Mouse (Mus musculus): ENCODE measurements at regions not wholly inside any gene's neighbourhood (a gene's known extent, or its start where the extent isn't known, plus 50 kb on each side); places are given as distances from the start of the nearest gene placed in this dataset.

DNA sequence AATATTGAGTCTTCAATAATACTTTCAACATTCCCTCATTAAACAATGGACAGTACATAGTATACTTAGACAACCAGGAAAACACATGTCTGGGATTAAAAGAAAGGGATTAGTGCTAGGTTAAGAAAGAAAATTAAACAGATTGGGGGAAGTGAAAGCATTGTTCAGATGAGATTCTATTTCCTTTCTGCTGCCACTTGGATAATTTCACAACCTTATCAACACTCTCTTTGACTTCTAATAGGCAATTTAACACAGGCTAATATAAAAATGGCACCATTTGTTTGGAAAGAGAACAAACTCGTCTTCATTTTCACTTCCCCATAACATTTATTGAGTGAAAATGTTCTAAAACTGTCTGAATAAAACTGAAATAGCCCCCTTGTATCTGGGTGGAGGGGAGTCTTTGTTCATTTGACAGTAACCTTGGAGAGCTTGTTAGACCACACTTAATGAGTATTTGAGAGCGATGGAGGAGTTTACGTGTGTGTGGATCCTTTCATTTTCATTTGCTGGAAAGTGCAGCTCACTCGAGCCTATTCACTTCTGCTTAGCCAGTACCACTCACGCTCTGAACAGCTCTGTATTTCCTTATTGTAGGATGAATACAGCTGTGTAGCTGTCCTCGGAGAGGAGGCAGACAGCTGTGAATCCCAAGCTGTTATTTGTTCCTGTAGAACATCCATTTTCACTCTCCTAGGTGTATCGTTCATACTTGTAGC lies 366.7 kb downstream of the Kctd12 start:
- no peak overlapping the region for H3K27ac ChIP-seq (replicated peaks; ENCODE audit: low read depth, low read length)
- peaks cover 5% of the 10 kb centered on the region; the same call in 1 of the 2 replicates for H3K4me1 ChIP-seq (ENCODE audit: control insufficient read depth, insufficient read depth, low read length)
- no peaks in the 10 kb centered on the region for H3K36me3 ChIP-seq (ENCODE audit: control insufficient read depth, insufficient read depth, low read length)
- no peak overlapping the region for H3K4me3 ChIP-seq (ENCODE audit: low read depth, low read length)
- H3K4me2 ChIP-seq (ENCODE audit: low read depth, low read length): no peak overlapping the region
- no peaks in the 10 kb centered on the region for H3K27me3 ChIP-seq (replicated peaks; ENCODE audit: control insufficient read depth, insufficient read depth, low read length)
- 71% methylated on average over 7 of the region's 7 CpGs for WGBS
- no peak overlapping the region for H3K9ac ChIP-seq (ENCODE audit: low read depth, low read length)
- ATAC-seq (ENCODE audit: low read depth): no peak
- no peaks in the 10 kb centered on the region for H3K9me3 ChIP-seq (ENCODE audit: control insufficient read depth, low read length)
- DNase-seq (ENCODE audit: low spot score): no peak

DNA sequence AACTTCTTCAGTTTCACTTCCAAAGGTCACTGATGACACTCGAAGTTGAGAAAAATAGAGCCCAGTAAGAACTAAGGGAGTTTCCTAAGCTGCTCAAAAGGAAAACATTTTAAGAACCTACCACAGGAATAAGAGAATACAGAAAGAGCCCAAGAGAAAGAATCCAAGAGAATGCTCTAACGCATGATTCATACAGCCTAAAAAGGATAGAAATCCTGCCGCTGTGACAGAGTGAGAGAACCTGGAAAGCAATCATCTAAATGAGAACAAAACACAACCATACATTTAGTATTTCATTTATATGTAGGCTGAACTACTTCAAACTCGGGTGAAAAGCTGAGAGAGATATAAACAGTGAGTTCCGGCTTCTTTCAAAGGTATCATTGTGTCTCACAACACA lies 376.4 kb downstream of the Kctd12 start:
- DNase-seq (ENCODE audit: low spot score): no peak
- no peak for ATAC-seq (ENCODE audit: low read depth)
- Histone ChIP-seq H3K4me2 (ENCODE audit: low read depth, low read length) (no peak overlapping the region), H3K9me3 (ENCODE audit: control insufficient read depth, low read length) (no peaks in the 10 kb centered on the region), H3K4me1 (ENCODE audit: control insufficient read depth, insufficient read depth, low read length) (no peaks in the 10 kb centered on the region), H3K9ac (ENCODE audit: low read depth, low read length) (no peak overlapping the region), H3K4me3 (ENCODE audit: low read depth, low read length) (no peak overlapping the region), H3K27ac (replicated peaks; ENCODE audit: low read depth, low read length) (no peak overlapping the region), H3K36me3 (ENCODE audit: control insufficient read depth, insufficient read depth, low read length) (no peaks in the 10 kb centered on the region), H3K27me3 (replicated peaks; ENCODE audit: control insufficient read depth, insufficient read depth, low read length) (no peaks in the 10 kb centered on the region)
- WGBS: 71% methylated on average over 5 of the region's 5 CpGs

DNA sequence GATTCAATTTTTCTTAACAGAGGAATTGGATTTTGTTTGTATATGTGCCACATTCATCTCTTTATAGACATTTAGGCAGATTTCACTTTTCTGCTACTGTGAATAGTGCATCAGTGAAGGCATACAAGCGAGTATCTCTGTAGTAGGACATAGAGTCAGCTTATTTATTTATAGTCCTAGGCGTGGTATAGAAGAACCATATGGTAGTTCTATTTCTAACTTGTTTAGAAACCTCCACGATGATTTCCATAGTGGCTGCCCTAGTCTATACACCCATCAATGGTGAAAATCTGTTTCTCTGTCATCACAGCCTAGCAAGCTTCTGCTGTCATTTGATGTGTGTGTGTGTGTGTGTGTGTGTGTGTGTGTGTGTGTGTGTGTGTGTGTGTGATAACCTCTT lies 387.6 kb downstream of the Kctd12 start:
- no peaks in the 10 kb centered on the region for H3K36me3 ChIP-seq (ENCODE audit: control insufficient read depth, insufficient read depth, low read length)
- H3K9ac ChIP-seq (ENCODE audit: low read depth, low read length): no peak overlapping the region
- H3K4me2 ChIP-seq (ENCODE audit: low read depth, low read length): no peak overlapping the region
- H3K27me3 ChIP-seq (replicated peaks; ENCODE audit: control insufficient read depth, insufficient read depth, low read length): no peaks in the 10 kb centered on the region
- DNase-seq (ENCODE audit: low spot score): no peak
- H3K27ac ChIP-seq (replicated peaks; ENCODE audit: low read depth, low read length): no peak overlapping the region
- no peak overlapping the region for H3K4me3 ChIP-seq (ENCODE audit: low read depth, low read length)
- WGBS: 86% methylated on average over 3 of the region's 3 CpGs
- no peaks in the 10 kb centered on the region for H3K9me3 ChIP-seq (ENCODE audit: control insufficient read depth, low read length)
- H3K4me1 ChIP-seq (ENCODE audit: control insufficient read depth, insufficient read depth, low read length): no peaks in the 10 kb centered on the region
- no peak for ATAC-seq (ENCODE audit: low read depth)

DNA sequence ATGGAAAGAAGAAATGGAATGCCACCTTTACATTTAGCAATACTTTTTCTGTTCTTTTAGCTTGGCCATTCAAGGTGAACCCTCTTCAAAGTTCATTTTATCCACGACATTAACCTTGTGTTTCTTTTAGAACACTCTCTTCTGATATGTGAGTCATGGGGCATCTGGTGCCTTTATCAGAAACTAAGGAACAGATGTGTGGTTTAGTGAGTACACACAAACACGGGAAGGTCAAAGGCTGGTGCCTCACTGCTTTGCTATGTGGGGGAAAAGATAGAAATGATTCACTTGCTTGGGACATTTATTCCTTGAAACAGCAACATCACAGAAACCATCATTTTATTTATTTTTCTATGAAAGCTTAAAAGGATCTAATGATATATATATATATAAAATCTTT lies 428.7 kb downstream of the Kctd12 start:
- H3K36me3 ChIP-seq (ENCODE audit: control insufficient read depth, insufficient read depth, low read length): no peaks in the 10 kb centered on the region
- DNase-seq (ENCODE audit: low spot score) (no peak), ATAC-seq (ENCODE audit: low read depth) (no peak)
- no peak overlapping the region for H3K4me2 ChIP-seq (ENCODE audit: low read depth, low read length)
- H3K9ac ChIP-seq (ENCODE audit: low read depth, low read length): no peak overlapping the region
- no peaks in the 10 kb centered on the region for H3K27me3 ChIP-seq (replicated peaks; ENCODE audit: control insufficient read depth, insufficient read depth, low read length)
- WGBS: 52% methylated on average over 2 of the region's 2 CpGs
- no peaks in the 10 kb centered on the region for H3K9me3 ChIP-seq (ENCODE audit: control insufficient read depth, low read length)
- no peaks in the 10 kb centered on the region for H3K4me1 ChIP-seq (ENCODE audit: control insufficient read depth, insufficient read depth, low read length)
- H3K4me3 ChIP-seq (ENCODE audit: low read depth, low read length): no peak overlapping the region
- no peak overlapping the region for H3K27ac ChIP-seq (replicated peaks; ENCODE audit: low read depth, low read length)

DNA sequence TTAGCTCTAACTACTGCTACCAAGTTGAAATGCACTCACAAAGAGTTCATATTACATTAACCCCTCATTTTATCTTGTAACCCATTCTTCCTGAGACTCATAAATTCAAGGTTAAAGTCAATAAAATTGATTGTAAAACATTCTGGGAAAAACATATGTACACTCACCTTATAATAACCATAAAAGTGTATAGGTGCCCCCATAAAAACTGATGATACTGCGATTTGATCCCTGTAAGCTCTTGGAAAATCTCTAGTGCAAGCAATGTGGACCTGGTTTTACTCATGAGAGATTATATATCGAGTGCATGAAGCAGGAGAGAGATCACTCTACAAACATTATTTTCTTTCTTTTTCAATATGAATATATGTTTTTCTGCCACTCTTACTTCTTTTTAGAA lies 429.8 kb downstream of the Kctd12 start:
- no peak overlapping the region for H3K9ac ChIP-seq (ENCODE audit: low read depth, low read length)
- H3K4me2 ChIP-seq (ENCODE audit: low read depth, low read length): no peak overlapping the region
- ATAC-seq (ENCODE audit: low read depth): no peak
- no peaks in the 10 kb centered on the region for H3K27me3 ChIP-seq (replicated peaks; ENCODE audit: control insufficient read depth, insufficient read depth, low read length)
- H3K9me3 ChIP-seq (ENCODE audit: control insufficient read depth, low read length): no peaks in the 10 kb centered on the region
- WGBS: 82% methylated on average over 2 of the region's 2 CpGs
- H3K4me3 ChIP-seq (ENCODE audit: low read depth, low read length): no peak overlapping the region
- no peak for DNase-seq (ENCODE audit: low spot score)
- no peaks in the 10 kb centered on the region for H3K36me3 ChIP-seq (ENCODE audit: control insufficient read depth, insufficient read depth, low read length)
- no peaks in the 10 kb centered on the region for H3K4me1 ChIP-seq (ENCODE audit: control insufficient read depth, insufficient read depth, low read length)
- H3K27ac ChIP-seq (replicated peaks; ENCODE audit: low read depth, low read length): no peak overlapping the region

DNA sequence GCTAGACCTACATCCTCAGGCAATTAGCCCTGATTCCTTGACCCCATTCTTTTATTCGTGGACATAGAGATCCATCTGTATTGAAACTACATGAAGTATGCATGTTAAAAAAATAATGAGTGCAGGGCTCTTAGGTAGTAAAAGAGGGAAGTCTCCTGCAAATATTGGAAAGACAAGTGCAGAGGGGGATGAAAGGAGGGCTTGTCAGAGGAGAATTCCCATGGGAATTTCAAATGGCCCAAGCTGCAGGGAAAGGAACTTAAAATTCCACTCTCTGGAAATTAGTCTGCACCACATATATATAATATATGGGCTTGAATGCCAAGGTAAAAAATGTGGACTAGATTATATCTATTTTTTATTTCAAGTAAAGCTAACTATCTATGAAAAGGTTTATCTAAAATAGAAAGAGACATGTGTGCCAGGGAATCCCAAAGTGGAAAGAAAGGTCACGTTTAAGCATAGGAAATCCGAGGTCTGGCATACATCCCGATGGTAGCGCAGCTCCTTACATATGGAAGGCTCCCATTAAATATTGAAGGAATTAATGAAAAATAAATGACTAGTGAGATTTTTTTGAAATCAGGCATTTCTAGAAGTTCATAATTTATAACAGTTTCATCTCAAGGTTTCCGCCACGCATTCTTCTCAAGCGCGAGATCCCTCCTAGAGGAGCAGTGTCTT lies 457.4 kb downstream of the Kctd12 start:
- no peak overlapping the region for H3K4me2 ChIP-seq (ENCODE audit: low read depth, low read length)
- no peaks in the 10 kb centered on the region for H3K36me3 ChIP-seq (ENCODE audit: control insufficient read depth, insufficient read depth, low read length)
- H3K9me3 ChIP-seq (ENCODE audit: control insufficient read depth, low read length): no peaks in the 10 kb centered on the region
- H3K27ac ChIP-seq (replicated peaks; ENCODE audit: low read depth, low read length): no peak overlapping the region
- no peaks in the 10 kb centered on the region for H3K27me3 ChIP-seq (replicated peaks; ENCODE audit: control insufficient read depth, insufficient read depth, low read length)
- no peak for DNase-seq (ENCODE audit: low spot score)
- WGBS: 72% methylated on average over 9 of the region's 9 CpGs
- H3K4me1 ChIP-seq (ENCODE audit: control insufficient read depth, insufficient read depth, low read length): no peaks in the 10 kb centered on the region
- H3K4me3 ChIP-seq (ENCODE audit: low read depth, low read length): no peak overlapping the region
- ATAC-seq (ENCODE audit: low read depth): no peak
- H3K9ac ChIP-seq (ENCODE audit: low read depth, low read length): no peak overlapping the region

DNA sequence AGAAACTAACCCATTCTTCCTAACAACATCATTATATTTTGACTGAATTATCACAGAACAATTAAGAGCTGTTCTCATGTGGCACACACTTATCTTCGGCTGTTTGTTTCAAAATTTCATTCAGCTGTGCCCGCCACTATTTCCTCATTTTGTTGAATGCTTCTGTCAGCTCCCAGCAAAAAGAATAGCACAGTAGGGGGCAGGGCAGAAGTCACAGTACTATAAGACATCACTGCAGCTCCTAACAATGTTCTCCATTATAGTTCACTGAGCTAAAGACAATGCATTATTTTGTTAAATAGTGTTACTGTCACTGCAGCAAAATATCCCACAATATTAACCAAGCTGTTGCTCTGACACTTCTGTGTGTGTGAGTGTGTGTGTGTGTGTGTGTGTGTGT lies 465.7 kb downstream of the Kctd12 start:
- DNase-seq (ENCODE audit: low spot score) (peak; percentile 40), ATAC-seq (ENCODE audit: low read depth) (no peak)
- no peak overlapping the region for H3K4me3 ChIP-seq (ENCODE audit: low read depth, low read length)
- H3K4me1 ChIP-seq (ENCODE audit: control insufficient read depth, insufficient read depth, low read length): peaks cover 4% of the 10 kb centered on the region; the same call in 1 of the 2 replicates
- H3K9me3 ChIP-seq (ENCODE audit: control insufficient read depth, low read length): no peaks in the 10 kb centered on the region
- H3K9ac ChIP-seq (ENCODE audit: low read depth, low read length): no peak overlapping the region
- H3K4me2 ChIP-seq (ENCODE audit: low read depth, low read length): no peak overlapping the region
- no peaks in the 10 kb centered on the region for H3K36me3 ChIP-seq (ENCODE audit: control insufficient read depth, insufficient read depth, low read length)
- WGBS: 27% methylated on average over 2 of the region's 2 CpGs
- H3K27me3 ChIP-seq (replicated peaks; ENCODE audit: control insufficient read depth, insufficient read depth, low read length): no peaks in the 10 kb centered on the region
- no peak overlapping the region for H3K27ac ChIP-seq (replicated peaks; ENCODE audit: low read depth, low read length)

DNA sequence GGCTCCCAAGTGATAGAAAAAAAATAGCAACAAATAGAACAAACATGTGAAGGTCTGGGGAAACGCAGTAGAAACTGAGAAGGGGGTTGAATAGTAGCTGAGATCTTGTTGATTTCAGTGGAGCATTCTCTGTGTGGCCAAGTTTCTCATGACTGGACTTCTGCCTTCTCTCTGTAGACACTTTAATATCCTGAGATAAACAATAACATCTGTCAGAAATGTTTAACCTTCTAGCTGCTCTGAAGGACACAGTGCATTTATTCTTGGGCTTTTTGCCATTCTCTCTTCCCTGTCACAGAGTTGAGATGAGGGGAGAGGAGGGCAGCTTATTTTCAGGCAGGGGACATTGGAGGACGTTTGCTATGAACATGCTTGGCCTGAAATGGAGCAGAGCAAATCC lies 467.9 kb downstream of the Kctd12 start:
- Histone ChIP-seq H3K4me1 (ENCODE audit: control insufficient read depth, insufficient read depth, low read length) (peaks cover 4% of the 10 kb centered on the region; the same call in 1 of the 2 replicates), H3K36me3 (ENCODE audit: control insufficient read depth, insufficient read depth, low read length) (no peaks in the 10 kb centered on the region), H3K4me3 (ENCODE audit: low read depth, low read length) (no peak overlapping the region), H3K27ac (replicated peaks; ENCODE audit: low read depth, low read length) (no peak overlapping the region), H3K9ac (ENCODE audit: low read depth, low read length) (no peak overlapping the region), H3K4me2 (ENCODE audit: low read depth, low read length) (no peak overlapping the region), H3K27me3 (replicated peaks; ENCODE audit: control insufficient read depth, insufficient read depth, low read length) (no peaks in the 10 kb centered on the region), H3K9me3 (ENCODE audit: control insufficient read depth, low read length) (no peaks in the 10 kb centered on the region)
- WGBS: 43% methylated on average over 2 of the region's 2 CpGs
- DNase-seq (ENCODE audit: low spot score): no peak
- ATAC-seq (ENCODE audit: low read depth): no peak

DNA sequence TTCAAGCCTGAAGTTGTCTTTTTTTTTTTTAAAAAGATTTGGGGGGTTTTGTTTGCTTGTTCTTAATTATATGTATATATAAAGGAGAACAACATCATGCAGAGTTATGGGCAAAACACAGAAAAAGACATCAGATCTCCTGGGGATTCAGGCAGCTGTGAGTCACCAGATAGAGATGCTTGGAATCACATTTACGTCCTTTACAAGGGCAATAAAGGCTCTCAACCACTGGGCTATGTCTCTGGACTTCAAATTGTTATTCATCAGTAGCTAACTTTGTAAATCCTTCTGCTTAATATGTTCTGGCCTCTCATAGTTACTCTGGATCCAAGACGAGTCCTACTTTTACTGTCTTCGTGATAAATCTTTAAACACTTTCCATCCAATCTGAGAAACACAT lies 469.8 kb downstream of the Kctd12 start:
- no peaks in the 10 kb centered on the region for H3K9me3 ChIP-seq (ENCODE audit: control insufficient read depth, low read length)
- ATAC-seq (ENCODE audit: low read depth) (no peak), DNase-seq (ENCODE audit: low spot score) (no peak)
- no peaks in the 10 kb centered on the region for H3K27me3 ChIP-seq (replicated peaks; ENCODE audit: control insufficient read depth, insufficient read depth, low read length)
- no peak overlapping the region for H3K27ac ChIP-seq (replicated peaks; ENCODE audit: low read depth, low read length)
- no peak overlapping the region for H3K4me3 ChIP-seq (ENCODE audit: low read depth, low read length)
- no peak overlapping the region for H3K4me2 ChIP-seq (ENCODE audit: low read depth, low read length)
- H3K4me1 ChIP-seq (ENCODE audit: control insufficient read depth, insufficient read depth, low read length): peaks cover 4% of the 10 kb centered on the region; the same call in 1 of the 2 replicates
- H3K36me3 ChIP-seq (ENCODE audit: control insufficient read depth, insufficient read depth, low read length): no peaks in the 10 kb centered on the region
- 67% methylated on average over 3 of the region's 3 CpGs for WGBS
- no peak overlapping the region for H3K9ac ChIP-seq (ENCODE audit: low read depth, low read length)
